ENCODE assay signal across 31 mouse cellular contexts in the genomic region with DNA sequence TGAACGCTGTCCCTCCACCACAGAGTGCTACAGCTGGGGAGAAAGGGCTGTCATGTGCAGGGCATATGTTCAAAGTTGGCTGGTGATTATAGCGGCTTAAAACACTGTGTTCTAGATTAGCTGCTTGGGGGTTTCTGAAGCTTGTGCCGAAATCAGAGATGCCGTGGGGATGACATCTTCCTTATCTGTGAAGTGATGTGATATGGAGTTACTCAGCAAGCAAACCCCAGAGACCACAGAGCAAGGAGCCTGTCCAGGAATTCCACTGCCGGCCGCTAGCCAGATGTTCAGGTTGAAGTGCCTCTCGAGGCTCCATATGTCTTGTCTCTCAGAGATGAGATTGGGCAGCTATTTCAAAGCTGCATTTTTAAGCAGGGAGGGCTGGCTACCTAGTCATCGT.
DNase-seq lines count a peak whose midpoint lies in the region; ATAC-seq and TF ChIP-seq lines count a peak whose summit lies in the region.
"Had no signal": no experiment of that assay in that cellular context is flagged by ENCODE, and none has a peak within 500 bp of the region (broad histone marks: within the 10 kb centered on the region; RNA-seq: fewer than 3 reads in every experiment).

No protein-coding gene starts in this region.

- WGBS in embryonic facial prominence, embryonic 11.5 days = 58% methylated on average over 8 of the region's 8 CpGs
- WGBS in embryonic facial prominence, embryonic 10.5 days = 67% methylated on average over 8 of the region's 8 CpGs
- 78% methylated on average over 8 of the region's 8 CpGs for WGBS in forebrain, postnatal 0 days
- WGBS in midbrain, embryonic 11.5 days = 78% methylated on average over 8 of the region's 8 CpGs

- no peak for TF ChIP-seq POLR2A in myocyte (IDR thresholded peaks at IDR 0.05; ENCODE audit: insufficient read length, low read depth)

- no peak overlapping the region for H3ac ChIP-seq in myocyte (ENCODE audit: control insufficient read depth, insufficient read length)

- no peaks in the 10 kb centered on the region for H3K9me3 ChIP-seq in embryonic facial prominence, embryonic 11.5 days (replicated peaks; ENCODE audit: control insufficient read depth, low read length)
- no peaks in the 10 kb centered on the region for H3K9me3 ChIP-seq in embryonic facial prominence, embryonic 10.5 days
- H3K9me3 ChIP-seq in forebrain, postnatal 0 days (ENCODE audit: low read length) = no peaks in the 10 kb centered on the region
- H3K9me3 ChIP-seq in midbrain, embryonic 11.5 days (ENCODE audit: control insufficient read depth, low read length) = no peaks in the 10 kb centered on the region
- H3K9me3 ChIP-seq: heart, embryonic 12.5 days; midbrain, embryonic 10.5 days; neural tube, embryonic 12.5 days had no signal

- no peak overlapping the region for H3K9ac ChIP-seq in embryonic facial prominence, embryonic 11.5 days (replicated peaks; ENCODE audit: low read length)
- no peak overlapping the region for H3K9ac ChIP-seq in forebrain, postnatal 0 days
- no peak overlapping the region for H3K9ac ChIP-seq in midbrain, embryonic 11.5 days (ENCODE audit: low read length)
- H3K9ac ChIP-seq: heart, embryonic 12.5 days; hindbrain, embryonic 14.5 days; liver, embryonic 14.5 days; neural tube, embryonic 12.5 days had no signal

- H3K27me3 ChIP-seq in embryonic facial prominence, embryonic 11.5 days (ENCODE audit: control insufficient read depth, insufficient read depth, low read length) = no peaks in the 10 kb centered on the region
- H3K27me3 ChIP-seq in embryonic facial prominence, embryonic 10.5 days (replicated peaks; ENCODE audit: low read depth, poor library complexity, severe bottlenecking) = peaks cover 7% of the 10 kb centered on the region; the same call in 1 of the 2 replicates
- no peaks in the 10 kb centered on the region for H3K27me3 ChIP-seq in myocyte (ENCODE audit: control insufficient read depth, insufficient read depth, insufficient read length)
- H3K27me3 ChIP-seq in forebrain, postnatal 0 days (ENCODE audit: insufficient read depth, low read length) = no peaks in the 10 kb centered on the region
- no peaks in the 10 kb centered on the region for H3K27me3 ChIP-seq in midbrain, embryonic 11.5 days (ENCODE audit: control insufficient read depth, insufficient read depth, low read length)
- H3K27me3 ChIP-seq: neural tube, embryonic 12.5 days had no signal

- H3K4me2 ChIP-seq in embryonic facial prominence, embryonic 11.5 days (ENCODE audit: low read depth, low read length) = no peak overlapping the region
- peak overlapping the region; percentile 0 for H3K4me2 ChIP-seq in myocyte (ENCODE audit: low read depth)
- no peak overlapping the region for H3K4me2 ChIP-seq in forebrain, postnatal 0 days (ENCODE audit: low read depth)
- no peak overlapping the region for H3K4me2 ChIP-seq in midbrain, embryonic 11.5 days
- H3K4me2 ChIP-seq: heart, embryonic 12.5 days; hindbrain, embryonic 14.5 days; neural tube, embryonic 12.5 days had no signal

- H3K4me1 ChIP-seq in embryonic facial prominence, embryonic 11.5 days (ENCODE audit: control insufficient read depth, insufficient read depth, low read length) = peaks cover 2% of the 10 kb centered on the region; the same call in 1 of the 2 replicates
- peaks cover 18% of the 10 kb centered on the region for H3K4me1 ChIP-seq in embryonic facial prominence, embryonic 10.5 days
- H3K4me1 ChIP-seq in forebrain, postnatal 0 days (ENCODE audit: insufficient read depth) = no peaks in the 10 kb centered on the region
- no peaks in the 10 kb centered on the region for H3K4me1 ChIP-seq in midbrain, embryonic 11.5 days (ENCODE audit: control insufficient read depth, insufficient read depth, low read length)
- H3K4me1 ChIP-seq: neural tube, embryonic 12.5 days had no signal

- H3K79me2 ChIP-seq in myocyte (ENCODE audit: control insufficient read depth, insufficient read depth) = no peaks in the 10 kb centered on the region

- no peak for ATAC-seq in embryonic facial prominence, embryonic 11.5 days (replicated peaks; ENCODE audit: insufficient number of reproducible peaks, low FRiP score, low TSS enrichment, low read depth)
- no peak for ATAC-seq in forebrain, postnatal 0 days
- no peak for ATAC-seq in midbrain, embryonic 11.5 days (ENCODE audit: low FRiP score)
- ATAC-seq: activated CD4-positive, CD25-positive, alpha-beta regulatory T cell, adult 4 months; forebrain, embryonic 14.5 days; intestine, postnatal 0 days; midbrain, embryonic 16.5 days had no signal

- no peak overlapping the region for H3K27ac ChIP-seq in embryonic facial prominence, embryonic 11.5 days (replicated peaks; ENCODE audit: low read depth, low read length)
- no peak overlapping the region for H3K27ac ChIP-seq in embryonic facial prominence, embryonic 10.5 days (replicated peaks)
- H3K27ac ChIP-seq in forebrain, postnatal 0 days (ENCODE audit: low read depth, low read length) = no peak overlapping the region
- H3K27ac ChIP-seq in midbrain, embryonic 11.5 days (ENCODE audit: low read depth, low read length) = no peak overlapping the region
- H3K27ac ChIP-seq: heart, adult 2 months; hindbrain, embryonic 14.5 days; liver, embryonic 14.5 days; midbrain, embryonic 10.5 days; neural tube, embryonic 12.5 days had no signal

- H3K4me3 ChIP-seq in embryonic facial prominence, embryonic 11.5 days (ENCODE audit: low read depth, low read length) = no peak overlapping the region
- no peak overlapping the region for H3K4me3 ChIP-seq in embryonic facial prominence, embryonic 10.5 days
- H3K4me3 ChIP-seq in myocyte = no peak overlapping the region
- H3K4me3 ChIP-seq in forebrain, postnatal 0 days (ENCODE audit: low read depth, low read length) = no peak overlapping the region
- H3K4me3 ChIP-seq in midbrain, embryonic 11.5 days (ENCODE audit: low read depth, low read length) = no peak overlapping the region
- H3K4me3 ChIP-seq: heart, adult 2 months; heart, embryonic 12.5 days; midbrain, embryonic 10.5 days; neural tube, embryonic 12.5 days had no signal

- H3K36me3 ChIP-seq in embryonic facial prominence, embryonic 11.5 days (replicated peaks; ENCODE audit: control insufficient read depth, insufficient read depth, low read depth, low read length) = no peaks in the 10 kb centered on the region
- H3K36me3 ChIP-seq in embryonic facial prominence, embryonic 10.5 days (replicated peaks) = no peaks in the 10 kb centered on the region
- H3K36me3 ChIP-seq in myocyte (ENCODE audit: control insufficient read depth, insufficient read depth) = no peaks in the 10 kb centered on the region
- H3K36me3 ChIP-seq in forebrain, postnatal 0 days (ENCODE audit: insufficient read depth) = no peaks in the 10 kb centered on the region
- H3K36me3 ChIP-seq in midbrain, embryonic 11.5 days (ENCODE audit: control insufficient read depth, insufficient read depth, low read length) = no peaks in the 10 kb centered on the region
- H3K36me3 ChIP-seq: heart, embryonic 12.5 days; midbrain, embryonic 10.5 days; neural tube, embryonic 12.5 days had no signal

- peak; percentile 9 for DNase-seq in embryonic facial prominence, embryonic 11.5 days (ENCODE audit: low spot score)
- DNase-seq in embryonic facial prominence, embryonic 10.5 days (ENCODE audit: low spot score) = no peak
- peak; percentile 14 for DNase-seq in right cerebral cortex, adult 18-20 months
- no peak for DNase-seq in right cerebral cortex, postnatal 4 days
- no peak for DNase-seq in forebrain, postnatal 0 days
- no peak for DNase-seq in midbrain, embryonic 11.5 days (ENCODE audit: low spot score, missing footprints)
- DNase-seq: adrenal gland, adult 2 months; adrenal gland, postnatal 36 days; cerebellum, adult 8-10 months; cerebellum, postnatal 25 days; gastrocnemius, postnatal 25 days; heart, adult 2 months; heart, postnatal 10 days; kidney, postnatal 14 days; left cerebral cortex, postnatal 4 days; liver; lung, adult 2 months; lung, postnatal 10 days; right cerebral cortex, postnatal 25 days; spleen, adult 18-20 months; thymus, postnatal 14 days had no signal

- TF ChIP-seq CTCF in forebrain, postnatal 0 days (IDR thresholded peaks at IDR 0.05; ENCODE audit: low read depth) = no peak

TF ChIP-seq in myocyte, 11 proteins besides CTCF, POLR2A, EP300 and RAD21:
- TF ChIP-seq MAX (IDR thresholded peaks at IDR 0.05; ENCODE audit: low read depth) (no peak), TCF3 (IDR thresholded peaks at IDR 0.05; ENCODE audit: insufficient read length, low read depth) (no peak), E2F4 (IDR thresholded peaks at IDR 0.05; ENCODE audit: insufficient read depth) (no peak), USF1 (IDR thresholded peaks at IDR 0.05; ENCODE audit: low read depth) (no peak), TCF12 (IDR thresholded peaks at IDR 0.05; ENCODE audit: insufficient read depth, poor library complexity, severe bottlenecking) (no peak), SRF (IDR thresholded peaks at IDR 0.05; ENCODE audit: control insufficient read depth, insufficient read length, low read depth) (no peak), MYOD1 (IDR thresholded peaks at IDR 0.05; ENCODE audit: control insufficient read depth in 1 of 3, insufficient read length in 2 of 3, low read depth in 2 of 3) (no peak), CEBPB (IDR thresholded peaks at IDR 0.05; ENCODE audit: insufficient read depth, poor library complexity, severe bottlenecking) (no peak), MYOG (IDR thresholded peaks at IDR 0.05; ENCODE audit: control insufficient read depth in 1 of 3, insufficient read depth in 1 of 3, insufficient read length in 2 of 3, low read depth in 2 of 3) (no peak), POLR2AphosphoS2 (IDR thresholded peaks at IDR 0.05; ENCODE audit: insufficient read length, low read depth) (no peak), REST (IDR thresholded peaks at IDR 0.05; ENCODE audit: insufficient read depth, insufficient read length) (no peak)

Comparison
In these comparisons a context has a peak if more than half of its experiments do, and no peak if none do; other contexts are left out.
1. DNase-seq: peak in embryonic facial prominence, embryonic 11.5 days (single experiment) and right cerebral cortex, adult 18-20 months (single experiment); none in embryonic facial prominence, embryonic 10.5 days (single experiment), right cerebral cortex, postnatal 4 days (single experiment), forebrain, postnatal 0 days (single experiment) and midbrain, embryonic 11.5 days (single experiment).